Mouse (Mus musculus) G1E (cell line): ENCODE results near the gene Rnf180.

ENCODE experiments used
- CTCF ChIP-seq: IDR thresholded peaks from 2 replicates; pipeline ENCODE4 v1.5.1; 2012; ENCODE audit warnings: low read depth, low read length, inconsistent platforms, mixed read lengths
- GATA1 ChIP-seq: IDR thresholded peaks from 2 replicates; pipeline ENCODE4 v1.6.1; 2012; ENCODE audit warnings: borderline replicate concordance, low read length, inconsistent platforms, mixed read lengths
- GATA2 ChIP-seq: IDR thresholded peaks from 2 replicates; pipeline ENCODE4 v1.6.1; 2012; ENCODE audit warnings: low read depth, low read length, inconsistent platforms, borderline replicate concordance
- POLR2AphosphoS5 ChIP-seq: IDR thresholded peaks from 2 replicates; pipeline ENCODE4 v1.6.1; 2012; ENCODE audit warnings: low read depth, low read length, inconsistent platforms; ENCODE audit not compliant: insufficient replicate concordance
- TAL1 ChIP-seq: conservative IDR thresholded peaks from 2 replicates; pipeline ENCODE4 v1.6.1; 2012; ENCODE audit warnings: low read depth, low read length, inconsistent platforms, mixed read lengths

DNA sequence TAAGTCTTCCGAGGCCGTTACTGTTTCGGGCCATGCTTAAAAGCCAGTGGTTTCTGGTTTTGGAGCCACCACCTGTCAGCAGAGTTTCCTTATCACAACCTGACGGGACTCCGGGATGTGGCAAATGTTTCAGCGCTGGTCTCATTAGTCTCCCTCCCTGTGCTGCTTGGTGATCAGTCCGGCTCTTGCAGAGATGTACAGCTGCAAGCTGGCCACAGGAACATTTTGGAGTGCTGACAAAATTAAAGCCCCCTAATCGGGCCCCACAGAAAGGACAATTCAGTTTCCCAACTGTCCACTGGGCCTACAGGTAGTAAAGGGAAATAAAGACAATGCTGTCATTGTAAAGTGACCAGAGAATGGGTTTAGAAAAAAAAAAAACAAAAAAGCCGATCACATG is 44.4 kb downstream of the Rnf180 start:
- TF ChIP-seq CTCF, result no peak
- no peak for TF ChIP-seq TAL1
- TF ChIP-seq GATA1, result no peak
- TF ChIP-seq GATA2, result no peak
- no peak for TF ChIP-seq POLR2AphosphoS5
